Mouse (Mus musculus) retina, postnatal 7 days (tissue): ENCODE measurements around the gene Ceacam15.
"Not testable (repeated sequence)": the region's sequence is repeated elsewhere in the genome, so short reads cannot be mapped to it uniquely, and the experiment has no call there.

Experiments used
- DNase-seq: peaks from one replicate; pipeline ENCODE4 v3.0.0-alpha.2; 2012; ENCODE audit warnings: low read depth, low spot score

Gene Ceacam15

DNA sequence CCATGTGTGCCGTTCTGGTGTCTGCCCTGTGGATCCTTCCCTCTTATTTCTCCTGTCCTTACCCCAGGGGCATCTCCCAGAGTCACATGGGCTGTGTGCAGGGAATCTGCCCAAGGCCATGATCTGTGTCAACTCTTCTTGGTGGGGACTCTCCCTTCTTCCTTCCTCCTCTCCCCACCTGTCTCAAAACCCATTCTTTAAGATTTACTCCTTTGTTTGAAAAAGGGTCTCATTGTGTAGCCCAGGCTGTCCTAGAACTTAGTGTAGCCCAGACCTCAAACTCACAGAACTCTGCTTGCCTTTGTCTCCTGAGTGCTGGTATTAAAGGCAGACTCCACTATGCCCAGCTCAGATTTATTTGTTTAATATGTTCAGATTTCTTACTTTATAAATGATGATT, at the start of gene Ceacam15:
Gene Ceacam15 (minus strand): TSS at position 101 of the 400 bp plus-strand sequence.
- no peak for DNase-seq

GRCm38 (mm10) chr7:16722490-16722889, 47.0 kb upstream of the Ceacam15 start:
- not testable (repeated sequence) for DNase-seq

- no peak for DNase-seq
Measured at GRCm38 (mm10) chr7:16721629-16722028, 46.1 kb upstream of the Ceacam15 start, which contains the start of gene Ceacam9. Ceacam9 (plus strand) TSS chr7:16721929.

GRCm38 (mm10) chr7:16716456-16717152, 41.1 kb upstream of the Ceacam15 start:
- not testable (repeated sequence) for DNase-seq

GRCm38 (mm10) chr7:16712633-16713415, 37.3 kb upstream of the Ceacam15 start:
- no peak for DNase-seq

DNA sequence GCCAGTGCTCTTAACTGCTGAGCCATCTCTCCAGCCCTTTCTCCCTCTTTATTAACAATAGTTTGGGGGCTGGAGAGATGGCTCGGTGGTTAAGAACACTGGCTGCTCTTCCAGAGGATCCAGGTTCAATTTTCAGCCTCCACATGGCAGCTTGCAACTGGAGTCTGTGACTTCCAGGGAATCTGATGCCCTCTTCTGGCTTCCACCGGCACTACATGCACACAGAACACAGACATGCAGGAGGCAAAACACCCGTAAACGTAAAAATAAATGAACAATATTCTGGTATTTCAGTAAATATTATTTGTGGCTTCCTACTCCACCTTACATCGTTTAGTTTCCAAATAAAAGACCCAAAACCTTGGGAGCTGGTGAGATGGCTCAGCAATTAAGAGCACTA, 35.1 kb upstream of the Ceacam15 start:
- no peak for DNase-seq

- no peak for DNase-seq
Measured at GRCm38 (mm10) chr7:16708244-16708643, 32.7 kb upstream of the Ceacam15 start.

DNA sequence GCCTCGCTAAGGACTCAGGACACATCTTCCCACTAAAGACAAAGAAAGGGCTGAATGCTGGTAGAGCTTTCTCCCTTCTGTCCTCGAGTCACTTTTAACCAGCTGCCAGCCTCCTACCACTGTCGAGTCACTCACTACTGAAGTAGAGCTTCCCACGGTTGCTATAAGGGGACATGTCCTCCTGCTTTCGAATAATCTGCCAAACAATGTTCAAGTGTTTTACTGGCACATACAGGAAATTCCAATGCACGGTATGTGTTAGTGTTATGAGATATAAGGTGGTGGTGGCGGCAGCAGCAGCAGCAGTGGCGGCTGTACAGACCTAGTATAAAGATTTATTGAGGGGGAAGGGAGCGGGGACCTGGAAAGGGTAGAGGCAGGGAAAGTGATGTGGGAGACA, 30.9 kb upstream of the Ceacam15 start:
- DNase-seq = no peak

GRCm38 (mm10) chr7:16700583-16700982, 25.1 kb upstream of the Ceacam15 start:
- no peak for DNase-seq

GRCm38 (mm10) chr7:16699042-16699441, 23.5 kb upstream of the Ceacam15 start:
- DNase-seq = no peak

- no peak for DNase-seq
Measured at GRCm38 (mm10) chr7:16695025-16695424, 19.5 kb upstream of the Ceacam15 start.

DNA sequence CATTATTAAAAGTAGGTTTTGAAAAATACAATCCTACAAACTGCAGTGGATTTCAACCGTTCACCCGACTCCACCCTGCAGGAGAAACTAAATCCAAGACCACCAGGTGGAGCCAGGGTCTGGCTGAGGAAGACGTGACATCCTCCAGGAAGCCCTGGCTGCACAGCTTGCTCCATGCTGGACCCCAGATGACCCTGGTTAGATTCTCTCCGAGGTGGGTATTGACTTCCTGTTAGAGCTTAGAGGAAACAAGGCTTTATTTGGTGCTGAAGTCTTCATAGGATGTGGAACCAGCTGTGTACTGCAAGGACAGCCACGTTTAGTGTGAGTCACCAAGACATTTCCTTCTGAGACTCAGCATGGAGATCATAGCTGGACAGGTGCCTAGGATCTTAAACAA, 13.7 kb upstream of the Ceacam15 start:
- DNase-seq = no peak

- DNase-seq = not testable (repeated sequence)
Measured at GRCm38 (mm10) chr7:16680194-16680593, 4.7 kb upstream of the Ceacam15 start.

DNA sequence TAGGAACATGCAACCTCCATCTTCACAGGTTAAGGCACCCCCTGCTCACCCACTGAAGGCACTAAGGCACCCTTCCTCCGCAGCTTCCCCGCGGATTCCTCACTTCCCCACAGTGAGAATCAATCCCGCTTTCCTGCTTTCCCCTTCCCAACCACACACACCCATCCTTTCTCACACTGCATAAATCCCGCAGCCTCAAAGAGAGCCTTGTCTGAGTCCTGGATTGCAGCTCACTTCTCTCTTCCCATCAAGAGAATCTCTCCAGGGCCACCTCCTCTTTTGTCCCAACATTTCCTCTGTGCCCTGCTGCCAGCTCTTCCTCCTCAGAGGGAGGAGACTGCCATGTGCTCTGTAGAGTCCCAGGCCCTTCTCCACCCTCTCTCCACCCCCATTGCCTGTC, 806 bp downstream of the Ceacam15 start:
- DNase-seq = not testable (repeated sequence)

- no peak for DNase-seq
Measured at GRCm38 (mm10) chr7:16673823-16674222, 1.7 kb downstream of the Ceacam15 start.

- not testable (repeated sequence) for DNase-seq
Measured at GRCm38 (mm10) chr7:16668331-16668930, 7.1 kb downstream of the Ceacam15 start.

- no peak for DNase-seq
Measured at GRCm38 (mm10) chr7:16644260-16644659, 31.2 kb downstream of the Ceacam15 start.

DNA sequence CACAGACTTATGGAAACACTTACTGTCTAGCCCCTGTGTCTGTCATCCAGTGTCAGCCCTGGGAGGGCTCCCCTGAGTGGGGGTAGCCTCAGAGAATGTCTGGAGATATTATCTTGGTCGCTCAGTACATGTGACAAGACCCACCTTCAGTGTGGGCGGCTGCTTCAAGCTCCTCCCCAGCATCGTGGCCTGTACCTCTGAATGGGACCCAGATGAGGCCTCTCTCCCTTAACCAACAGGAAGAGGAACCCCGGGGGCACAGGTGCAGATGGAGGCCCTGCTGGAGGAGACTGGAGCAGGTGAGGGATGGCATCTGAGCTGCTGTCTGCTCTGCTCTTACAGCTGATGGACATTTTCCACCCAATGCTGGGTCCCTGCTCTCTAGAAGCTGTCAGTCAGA, 32.4 kb downstream of the Ceacam15 start:
- DNase-seq = not testable (repeated sequence)

DNA sequence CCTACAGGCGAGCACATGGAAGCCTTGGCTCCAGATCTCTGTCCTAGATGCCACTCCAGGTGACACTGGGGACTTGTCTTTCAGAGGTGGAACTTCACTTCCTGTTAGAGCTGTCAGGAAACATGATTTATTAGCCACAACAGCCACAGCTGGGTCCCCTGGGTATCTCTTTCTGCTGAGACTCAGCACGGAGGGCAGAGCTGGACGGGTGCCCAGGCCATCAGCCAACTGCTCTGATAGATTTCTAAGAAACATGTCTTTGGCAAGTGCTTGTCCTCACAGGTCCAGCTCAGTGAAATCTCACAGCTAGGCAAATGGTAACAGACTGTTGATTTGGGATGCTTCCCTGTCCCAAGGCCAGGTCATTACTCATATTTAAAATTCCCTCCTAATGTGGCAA, 36.5 kb downstream of the Ceacam15 start:
- no peak for DNase-seq

- no peak for DNase-seq
Measured at GRCm38 (mm10) chr7:16635116-16635515, 40.4 kb downstream of the Ceacam15 start.

GRCm38 (mm10) chr7:16633913-16634312, 41.6 kb downstream of the Ceacam15 start:
- DNase-seq = not testable (repeated sequence)

- DNase-seq = no peak
Measured at GRCm38 (mm10) chr7:16631932-16632331, 43.6 kb downstream of the Ceacam15 start.
